17 mouse cellular contexts compared by ENCODE assay signal in genomic region chr9:59157663-59158062, GRCm38 (mm10).
"Had no signal": no experiment of that assay in that cellular context is flagged by ENCODE, and none has a peak within 500 bp of the region (broad histone marks: within the 10 kb centered on the region; RNA-seq: fewer than 3 reads in every experiment).

No protein-coding gene starts in this region.

- H3K36me3 ChIP-seq: neural tube, embryonic 12.5 days; neural tube, embryonic 13.5 days; neural tube, embryonic 15.5 days; stomach, embryonic 15.5 days had no signal

- DNase-seq: retina, postnatal 1 day; right cerebral cortex, adult 18-20 months; right cerebral cortex, postnatal 14 days; right cerebral cortex, postnatal 25 days; right cerebral cortex, postnatal 4 days; spleen, adult 18-20 months; thymus, adult 18-20 months; thymus, adult 2 months; thymus, postnatal 14 days; thymus, postnatal 25 days; thymus, postnatal 36 days; thymus, postnatal 4 days had no signal

- H3K4me1 ChIP-seq: stomach, embryonic 15.5 days had no signal

- H3K27ac ChIP-seq: neural tube, embryonic 12.5 days; neural tube, embryonic 13.5 days; neural tube, embryonic 15.5 days; stomach, embryonic 15.5 days; stomach, postnatal 0 days had no signal

- H3K9me3 ChIP-seq: neural tube, embryonic 12.5 days; neural tube, embryonic 13.5 days; neural tube, embryonic 15.5 days; stomach, embryonic 15.5 days had no signal

- H3K4me3 ChIP-seq: neural tube, embryonic 12.5 days; neural tube, embryonic 13.5 days; neural tube, embryonic 15.5 days; stomach, embryonic 15.5 days had no signal

- H3K9ac ChIP-seq: neural tube, embryonic 12.5 days; neural tube, embryonic 13.5 days; neural tube, embryonic 15.5 days; stomach, embryonic 15.5 days had no signal

- H3K27me3 ChIP-seq: stomach, embryonic 15.5 days had no signal

- H3K4me2 ChIP-seq: neural tube, embryonic 12.5 days; neural tube, embryonic 13.5 days; neural tube, embryonic 15.5 days; stomach, embryonic 15.5 days had no signal
